Mouse (Mus musculus): Measurements from ENCODE around the gene Cyb561a3. TPM values are rescaled to one million over a fixed set of nuclear protein-coding genes. Genes with fewer than 3 reads are reported as not detected.

Gene Cyb561a3
- polyA plus RNA-seq, 1 experiment: 13.9 TPM

- no peak for DNase-seq (ENCODE audit: extremely low spot score in 1 of 2, low spot score in 1 of 2)
Observed at GRCm38 (mm10) chr19:10589127-10589857, 12.3 kb downstream of the Cyb561a3 start.

GRCm38 (mm10) chr19:10590301-10590700 lies 13.3 kb downstream of the Cyb561a3 start:
- DNase-seq (ENCODE audit: extremely low spot score in 1 of 2, low spot score in 1 of 2): no peak

GRCm38 (mm10) chr19:10591659-10592377 lies 14.8 kb downstream of the Cyb561a3 start:
- DNase-seq (ENCODE audit: extremely low spot score in 1 of 2, low spot score in 1 of 2): no peak

- peak in 1 of 2 experiments; percentile 10 for DNase-seq (ENCODE audit: extremely low spot score in 1 of 2, low spot score in 1 of 2)
Observed at GRCm38 (mm10) chr19:10598188-10598587, 21.2 kb downstream of the Cyb561a3 start.

GRCm38 (mm10) chr19:10599648-10600047 lies 22.7 kb downstream of the Cyb561a3 start:
- DNase-seq (ENCODE audit: extremely low spot score in 1 of 2, low spot score in 1 of 2): no peak

- DNase-seq (ENCODE audit: extremely low spot score in 1 of 2, low spot score in 1 of 2): peak in 1 of 2 experiments; percentile 9
Observed at GRCm38 (mm10) chr19:10602247-10602769, 25.3 kb downstream of the Cyb561a3 start.

GRCm38 (mm10) chr19:10602787-10603186 lies 25.8 kb downstream of the Cyb561a3 start:
- DNase-seq (ENCODE audit: extremely low spot score in 1 of 2, low spot score in 1 of 2): peak; percentile 70 to 92

GRCm38 (mm10) chr19:10603660-10604523 lies 26.9 kb downstream of the Cyb561a3 start:
- DNase-seq (ENCODE audit: extremely low spot score in 1 of 2, low spot score in 1 of 2): peak in 1 of 2 experiments; percentile 11

GRCm38 (mm10) chr19:10604534-10604933 lies 27.6 kb downstream of the Cyb561a3 start:
- DNase-seq (ENCODE audit: extremely low spot score in 1 of 2, low spot score in 1 of 2): no peak

- peak; percentile 97 to 99 for DNase-seq (ENCODE audit: extremely low spot score in 1 of 2, low spot score in 1 of 2)
Observed at GRCm38 (mm10) chr19:10605293-10605900, 28.4 kb downstream of the Cyb561a3 start, which contains the start of the genes Ddb1 and Tkfc. Gene Ddb1, plus strand, starts transcription at chr19:10605327. Gene Tkfc, minus strand, starts transcription at chr19:10605654.

GRCm38 (mm10) chr19:10605901-10606622 lies 29.1 kb downstream of the Cyb561a3 start:
- DNase-seq (ENCODE audit: extremely low spot score in 1 of 2, low spot score in 1 of 2): no peak

GRCm38 (mm10) chr19:10608573-10609240 lies 31.7 kb downstream of the Cyb561a3 start:
- no peak for DNase-seq (ENCODE audit: extremely low spot score in 1 of 2, low spot score in 1 of 2)

GRCm38 (mm10) chr19:10634106-10634871 lies 57.3 kb downstream of the Cyb561a3 start, which contains the start of gene Vwce:
Gene Vwce, plus strand, starts transcription at chr19:10634213.
- DNase-seq (ENCODE audit: extremely low spot score in 1 of 2, low spot score in 1 of 2): peak in 1 of 2 experiments; percentile 43

GRCm38 (mm10) chr19:10634872-10635318 lies 57.9 kb downstream of the Cyb561a3 start:
- peak; percentile 43 to 73 for DNase-seq (ENCODE audit: extremely low spot score in 1 of 2, low spot score in 1 of 2)

- no peak for DNase-seq (ENCODE audit: extremely low spot score in 1 of 2, low spot score in 1 of 2)
Observed at GRCm38 (mm10) chr19:10637840-10638239, 60.9 kb downstream of the Cyb561a3 start.

GRCm38 (mm10) chr19:10640080-10640479 lies 63.1 kb downstream of the Cyb561a3 start:
- DNase-seq (ENCODE audit: extremely low spot score in 1 of 2, low spot score in 1 of 2): no peak

- no peak for DNase-seq (ENCODE audit: extremely low spot score in 1 of 2, low spot score in 1 of 2)
Observed at GRCm38 (mm10) chr19:10640589-10641378, 63.8 kb downstream of the Cyb561a3 start.

Data from frontal cortex, adult 2 months (tissue).